Mouse (Mus musculus) spleen, adult 2 months (tissue): ENCODE measurements around the gene Micall1.

Experiments used
- CTCF ChIP-seq: fragments of 200-500 bp; IDR thresholded peaks from 2 replicates; pipeline ENCODE4 v1.5.1; 2011; ENCODE audit warnings: mild to moderate bottlenecking, inconsistent platforms; ENCODE audit not compliant: insufficient read depth, insufficient read length, insufficient replicate concordance; ENCODE audit errors: extremely low read depth
- POLR2A ChIP-seq: fragments of 200-500 bp; IDR thresholded peaks from 2 replicates; pipeline ENCODE4 v1.6.1; 2011; ENCODE audit warnings: low read depth, low read length, inconsistent platforms

DNA sequence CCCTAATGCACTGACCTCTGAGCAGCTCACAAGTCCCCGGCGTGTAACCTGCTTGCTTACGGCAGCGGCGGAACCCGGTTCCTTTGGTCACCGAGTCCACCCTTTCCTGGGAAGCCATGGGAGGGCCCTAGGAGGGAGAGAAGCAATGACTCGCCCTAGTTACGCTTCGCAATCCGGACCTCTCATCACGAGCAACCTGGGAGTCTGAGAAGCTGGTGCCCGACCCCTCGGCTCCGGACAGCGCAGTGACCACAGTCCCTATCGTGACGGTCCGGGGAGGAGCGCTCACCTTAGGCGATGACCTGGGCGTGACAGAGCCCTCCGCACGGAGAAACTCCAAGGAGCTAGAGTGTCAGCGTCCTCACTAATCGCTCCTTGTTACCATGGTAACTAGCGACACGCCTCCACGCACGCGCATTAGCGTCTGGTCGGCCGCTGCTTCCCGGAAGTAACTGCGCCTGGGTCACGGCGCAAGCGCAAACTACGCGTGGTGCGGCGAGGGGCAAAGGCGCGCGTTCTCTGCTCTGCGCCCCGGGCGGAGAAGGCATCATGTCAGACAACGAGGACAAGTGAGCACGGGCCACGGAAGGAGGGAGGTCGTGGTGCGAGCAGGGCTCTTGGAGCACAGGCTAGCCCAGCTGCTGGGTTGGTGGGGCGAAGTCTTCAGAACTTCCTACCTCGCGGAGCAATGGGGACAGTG lies 32.3 kb downstream of the Micall1 start, which contains the start of the genes Polr2f and 1700088E04Rik:
- TF ChIP-seq POLR2A = peak; percentile 86
- no peak for TF ChIP-seq CTCF
